8 mouse cellular contexts compared by ENCODE assay signal in the genomic region with DNA sequence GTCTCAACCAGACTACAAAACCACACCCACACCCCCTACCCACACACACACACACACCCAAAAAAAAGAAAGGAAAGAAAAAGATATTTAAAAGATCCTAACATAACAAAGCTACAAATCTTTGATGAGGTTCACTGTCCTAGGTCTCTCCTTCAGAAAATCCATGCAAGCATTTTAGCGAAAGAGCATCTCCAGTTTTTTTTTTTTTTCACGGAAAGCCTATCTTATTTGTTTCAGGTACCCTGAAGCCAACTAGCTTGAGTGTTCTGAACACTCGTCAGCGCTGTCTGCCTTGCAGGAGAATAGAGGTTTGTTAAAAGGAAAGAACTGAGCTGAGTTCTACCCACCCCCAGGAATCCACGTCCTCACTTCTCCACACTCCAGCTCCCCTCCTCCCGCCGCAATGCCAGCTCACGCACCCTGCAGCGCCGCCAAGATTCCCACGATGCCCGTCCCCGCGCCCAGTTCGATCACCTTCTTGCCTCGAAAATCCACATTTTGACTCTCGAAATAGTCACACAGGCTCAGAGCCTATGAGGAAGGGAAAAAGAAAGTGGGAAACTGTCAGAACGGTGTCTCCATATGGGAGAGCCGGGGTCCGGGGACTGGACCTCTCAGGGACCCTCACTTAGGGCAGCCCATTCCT. TPM values are rescaled to one million over a fixed set of nuclear protein-coding genes. Genes with fewer than 3 reads are reported as not detected.
DNase-seq lines count a peak whose midpoint lies in the region; ATAC-seq and TF ChIP-seq lines count a peak whose summit lies in the region.

No protein-coding gene starts in this region.

- H3K79me2 ChIP-seq in C2C12 (ENCODE audit: control insufficient read depth, insufficient read depth) = peaks cover 21% of the 10 kb centered on the region

- H3K4me3 ChIP-seq in heart, embryonic 10.5 days = peak overlapping the region; percentile 98
- H3K4me3 ChIP-seq in C2C12 (ENCODE audit: insufficient read depth, poor library complexity, severe bottlenecking) = peak overlapping the region; percentile 71
- peak overlapping the region; percentile 65 for H3K4me3 ChIP-seq in intestine, embryonic 14.5 days (ENCODE audit: low read depth, low read length)
- peak overlapping the region; percentile 94 for H3K4me3 ChIP-seq in megakaryocyte, embryonic 14.5 days (replicated peaks)

- H3K36me3 ChIP-seq in heart, embryonic 10.5 days = peaks cover 23% of the 10 kb centered on the region
- H3K36me3 ChIP-seq in C2C12 (ENCODE audit: control insufficient read depth, insufficient read depth) = peaks cover 23% of the 10 kb centered on the region
- H3K36me3 ChIP-seq in intestine, embryonic 14.5 days (ENCODE audit: control insufficient read depth, insufficient read depth, low read length) = peaks cover 10% of the 10 kb centered on the region; the same call in 1 of the 2 replicates
- H3K36me3 ChIP-seq in megakaryocyte, embryonic 14.5 days (replicated peaks; ENCODE audit: low read length) = peaks cover 14% of the 10 kb centered on the region

- ATAC-seq in common myeloid progenitor, adult 5-6 weeks (replicated peaks; ENCODE audit: low read depth, poor library complexity, severe bottlenecking) = peak; percentile 28
- ATAC-seq in intestine, embryonic 14.5 days (replicated peaks; ENCODE audit: low FRiP score, low TSS enrichment, low read depth) = 0 out of 2 replicates have a peak, but pooled peaks have one; percentile 7

- peaks cover 25% of the 10 kb centered on the region for H3K4me1 ChIP-seq in heart, embryonic 10.5 days
- H3K4me1 ChIP-seq in intestine, embryonic 14.5 days (replicated peaks; ENCODE audit: control insufficient read depth, insufficient read depth, low read length) = peaks cover 8% of the 10 kb centered on the region
- H3K4me1 ChIP-seq in megakaryocyte, embryonic 14.5 days = peaks cover 35% of the 10 kb centered on the region

- H3K4me2 ChIP-seq in intestine, embryonic 14.5 days (ENCODE audit: low read length) = peak overlapping the region; percentile 99

- peak overlapping the region; percentile 97 for H3K27ac ChIP-seq in heart, embryonic 10.5 days
- no peak overlapping the region for H3K27ac ChIP-seq in intestine, embryonic 14.5 days (ENCODE audit: low read depth)

- H3K9me3 ChIP-seq in heart, embryonic 10.5 days = no peaks in the 10 kb centered on the region
- H3K9me3 ChIP-seq in intestine, embryonic 14.5 days (ENCODE audit: control insufficient read depth, low read length) = no peaks in the 10 kb centered on the region
- H3K9me3 ChIP-seq in megakaryocyte, embryonic 14.5 days = no peaks in the 10 kb centered on the region

- H3ac ChIP-seq in C2C12 (ENCODE audit: control insufficient read depth, insufficient read length, low read depth) = peak overlapping the region; percentile 65

- no peak for DNase-seq in heart, embryonic 10.5 days (ENCODE audit: low spot score)
- no peak for DNase-seq in heart, postnatal 4 days
- no peak for DNase-seq in intestine, embryonic 14.5 days (ENCODE audit: low spot score)
- DNase-seq in thymus, postnatal 25 days = no peak
- DNase-seq in urinary bladder, postnatal 25 days (ENCODE audit: low spot score) = no peak

- peaks cover 2% of the 10 kb centered on the region for H3K79me3 ChIP-seq in C2C12 (ENCODE audit: low read depth)

- H3K27me3 ChIP-seq in heart, embryonic 10.5 days (ENCODE audit: insufficient read depth, poor library complexity, severe bottlenecking) = peaks cover 35% of the 10 kb centered on the region
- no peaks in the 10 kb centered on the region for H3K27me3 ChIP-seq in C2C12 (ENCODE audit: control insufficient read depth, insufficient read depth, insufficient read length)
- peaks cover 10% of the 10 kb centered on the region; the same call in 1 of the 2 replicates for H3K27me3 ChIP-seq in intestine, embryonic 14.5 days (replicated peaks; ENCODE audit: control insufficient read depth, insufficient read depth, low read length)
- peaks cover 40% of the 10 kb centered on the region for H3K27me3 ChIP-seq in megakaryocyte, embryonic 14.5 days (replicated peaks)

- peak overlapping the region; percentile 59 for H3K9ac ChIP-seq in intestine, embryonic 14.5 days (ENCODE audit: low read length)

- TF ChIP-seq CTCF in C2C12 (IDR thresholded peaks at IDR 0.05; ENCODE audit: control insufficient read depth, insufficient read depth, insufficient read length) = no peak

- 2% methylated on average over 20 of the region's 20 CpGs for WGBS in heart, embryonic 10.5 days
- under 1% methylated on average over 20 of the region's 20 CpGs for WGBS in intestine, embryonic 14.5 days

TF ChIP-seq in C2C12, 6 proteins besides CTCF, POLR2A, EP300 and RAD21:
- no peak for TF ChIP-seq FOSL1 (IDR thresholded peaks at IDR 0.05; ENCODE audit: insufficient read depth, low read length, poor library complexity, severe bottlenecking)
- no peak for TF ChIP-seq CEBPB (IDR thresholded peaks at IDR 0.05; ENCODE audit: low read depth)
- no peak for TF ChIP-seq MAX (IDR thresholded peaks at IDR 0.05)
- no peak for TF ChIP-seq MYOG (IDR thresholded peaks at IDR 0.05; ENCODE audit: control insufficient read depth, extremely low read depth, insufficient read length)
- TF ChIP-seq USF1 (IDR thresholded peaks at IDR 0.05; ENCODE audit: low read depth) = no peak
- no peak for TF ChIP-seq MYOD1 (IDR thresholded peaks at IDR 0.05; ENCODE audit: control insufficient read depth, insufficient read length, low read depth)
TF ChIP-seq in C2C12: peak in this region for 0.

RNA-seq across cellular contexts. Expression of a gene that starts 0.5 kb away (rescaled TPM):
- 46.4 and 54.8 TPM in 2 replicates for polyA plus RNA-seq in heart, embryonic 10.5 days (2016; fragmentation: Nextera tagmentation; extraction: Ambion mirVana)
- 10 to 100 TPM; 11.5 TPM for total RNA-seq in heart, postnatal 4 days (2021)
- polyA plus RNA-seq in C2C12 (2012; fragmentation: generic; extraction: Trizol) = 31.3 TPM
- total RNA-seq in common myeloid progenitor, adult 5-6 weeks (2017) = 27.4 and 28.0 TPM in 2 replicates
- 60.8 and 65.2 TPM in 2 replicates for polyA plus RNA-seq in intestine, embryonic 14.5 days (2014; fragmentation: Nextera tagmentation; extraction: Ambion mirVana)
- 1.9 and 12.1 TPM in 2 replicates for polyA plus RNA-seq in megakaryocyte, embryonic 14.5 days (2012; ENCODE audit: insufficient read depth, low replicate concordance)

RNA-seq across cellular contexts. Expression of a gene that starts 0.6 kb away (rescaled TPM):
- polyA plus RNA-seq in heart, embryonic 10.5 days (2016; fragmentation: Nextera tagmentation; extraction: Ambion mirVana) = 0.18 and 0.23 TPM in 2 replicates
- under 1 TPM; 0.18 to 0.29 TPM for total RNA-seq in heart, postnatal 4 days (2021)
- 0.22 TPM for polyA plus RNA-seq in C2C12 (2012; fragmentation: generic; extraction: Trizol)
- total RNA-seq in common myeloid progenitor, adult 5-6 weeks (2017) = not detected in 2 replicates
- polyA plus RNA-seq in intestine, embryonic 14.5 days (2014; fragmentation: Nextera tagmentation; extraction: Ambion mirVana) = 0.31 and 0.50 TPM in 2 replicates
- polyA plus RNA-seq in megakaryocyte, embryonic 14.5 days (2012; ENCODE audit: insufficient read depth, low replicate concordance) = 0.08 TPM in 1 of 2 replicates, not detected in the other

RNA-seq across cellular contexts. Expression of a gene that starts 7.4 kb away (rescaled TPM):
- 0.09 TPM in 1 of 2 replicates, not detected in the other for polyA plus RNA-seq in heart, embryonic 10.5 days (2016; fragmentation: Nextera tagmentation; extraction: Ambion mirVana)
- under 1 TPM in 1 of 2 experiments, not detected in 1; 0.45 TPM for total RNA-seq in heart, postnatal 4 days (2021)
- 0.20 TPM for polyA plus RNA-seq in C2C12 (2012; fragmentation: generic; extraction: Trizol)
- total RNA-seq in common myeloid progenitor, adult 5-6 weeks (2017) = 0.14 TPM in 1 of 2 replicates, not detected in the other
- 0.07 and 0.15 TPM in 2 replicates for polyA plus RNA-seq in intestine, embryonic 14.5 days (2014; fragmentation: Nextera tagmentation; extraction: Ambion mirVana)
- polyA plus RNA-seq in megakaryocyte, embryonic 14.5 days (2012; ENCODE audit: insufficient read depth, low replicate concordance) = 0.15 TPM in 1 of 2 replicates, not detected in the other

RNA-seq across cellular contexts. Expression of a gene that starts 10.1 kb away (rescaled TPM):
- 114 TPM in 2 replicates for polyA plus RNA-seq in heart, embryonic 10.5 days (2016; fragmentation: Nextera tagmentation; extraction: Ambion mirVana)
- total RNA-seq in heart, postnatal 4 days (2021) = 10 to 100 TPM; 65.1 to 68.0 TPM
- polyA plus RNA-seq in C2C12 (2012; fragmentation: generic; extraction: Trizol) = 66.0 TPM
- total RNA-seq in common myeloid progenitor, adult 5-6 weeks (2017) = 40.2 and 42.3 TPM in 2 replicates
- 86.1 and 86.3 TPM in 2 replicates for polyA plus RNA-seq in intestine, embryonic 14.5 days (2014; fragmentation: Nextera tagmentation; extraction: Ambion mirVana)
- polyA plus RNA-seq in megakaryocyte, embryonic 14.5 days (2012; ENCODE audit: insufficient read depth, low replicate concordance) = 19.8 and 35.4 TPM in 2 replicates

RNA-seq across cellular contexts. Expression of a gene that starts 19.3 kb away (rescaled TPM):
- 0.15 and 0.24 TPM in 2 replicates for polyA plus RNA-seq in heart, embryonic 10.5 days (2016; fragmentation: Nextera tagmentation; extraction: Ambion mirVana)
- total RNA-seq in heart, postnatal 4 days (2021) = 1 to 10 TPM; 1.7 to 1.8 TPM
- 3.0 TPM for polyA plus RNA-seq in C2C12 (2012; fragmentation: generic; extraction: Trizol)
- 0.23 TPM in 1 of 2 replicates, not detected in the other for total RNA-seq in common myeloid progenitor, adult 5-6 weeks (2017)
- 1.4 and 1.9 TPM in 2 replicates for polyA plus RNA-seq in intestine, embryonic 14.5 days (2014; fragmentation: Nextera tagmentation; extraction: Ambion mirVana)
- polyA plus RNA-seq in megakaryocyte, embryonic 14.5 days (2012; ENCODE audit: insufficient read depth, low replicate concordance) = 1.3 and 3.3 TPM in 2 replicates
